Mouse (Mus musculus) embryonic facial prominence, embryonic 12.5 days (tissue): ENCODE data around the gene Traf6. TPM values are rescaled to one million over a fixed set of nuclear protein-coding genes. Genes with fewer than 3 reads are reported as not detected.

Source experiments
- ATAC-seq: fragments of 200-750 bp; cut with Nextera tagmentation; 2 replicates; pipeline ENCODE4 v1.8.0; 2017; ENCODE audit not compliant: insufficient number of reproducible peaks, insufficient read depth, low FRiP score, low TSS enrichment
- H3K27ac ChIP-seq: fragments of 300-500 bp; sonication (generic); 2 replicates; pipeline ENCODE4 v1.5.1; 2016; ENCODE audit warnings: mild to moderate bottlenecking
- H3K27me3 ChIP-seq: fragments of 300-500 bp; sonication (generic); 2 replicates; pipeline ENCODE4 v1.6.1; 2016; ENCODE audit warnings: mild to moderate bottlenecking, moderate library complexity
- H3K36me3 ChIP-seq: fragments of 300-500 bp; sonication (generic); 2 replicates; pipeline ENCODE4 v1.6.1; 2016; ENCODE audit warnings: mild to moderate bottlenecking
- H3K4me1 ChIP-seq: fragments of 300-500 bp; sonication (generic); 2 replicates; pipeline ENCODE4 v1.6.1; 2016
- H3K4me2 ChIP-seq: fragments of 300-500 bp; sonication (generic); replicated peaks from 2 replicates; pipeline ENCODE4 v1.6.1; 2016; ENCODE audit warnings: mild to moderate bottlenecking, moderate library complexity
- H3K4me3 ChIP-seq: fragments of 300-500 bp; sonication (generic); 2 replicates; pipeline ENCODE4 v1.5.1; 2016; ENCODE audit warnings: mild to moderate bottlenecking
- H3K9ac ChIP-seq: fragments of 300-500 bp; sonication (generic); 2 replicates; pipeline ENCODE4 v1.6.1; 2016; ENCODE audit warnings: mild to moderate bottlenecking, moderate library complexity
- H3K9me3 ChIP-seq: fragments of 300-500 bp; sonication (generic); 2 replicates; pipeline ENCODE4 v1.6.1; 2016; ENCODE audit warnings: mild to moderate bottlenecking, moderate library complexity
- WGBS: fragments of 180-500 bp; shearing (Covaris S2); methylation state at CpG from one replicate; pipeline ENCODE4 v1.1.7; 2016; 5-methylcytosine and 5-hydroxymethylcytosine counted together
- polyA plus RNA-seq: library from polyadenylated mRNA; unstranded; fragments of >200 nt; fragmentation: Nextera tagmentation; extraction: Ambion mirVana; gene quantifications from 2 replicates; pipeline ENCODE4 v1.2.1, GENCODE M21; 2016

The Traf6 gene
- polyA plus RNA-seq, 1 experiment from 2014 or later = 11.4 TPM

DNA sequence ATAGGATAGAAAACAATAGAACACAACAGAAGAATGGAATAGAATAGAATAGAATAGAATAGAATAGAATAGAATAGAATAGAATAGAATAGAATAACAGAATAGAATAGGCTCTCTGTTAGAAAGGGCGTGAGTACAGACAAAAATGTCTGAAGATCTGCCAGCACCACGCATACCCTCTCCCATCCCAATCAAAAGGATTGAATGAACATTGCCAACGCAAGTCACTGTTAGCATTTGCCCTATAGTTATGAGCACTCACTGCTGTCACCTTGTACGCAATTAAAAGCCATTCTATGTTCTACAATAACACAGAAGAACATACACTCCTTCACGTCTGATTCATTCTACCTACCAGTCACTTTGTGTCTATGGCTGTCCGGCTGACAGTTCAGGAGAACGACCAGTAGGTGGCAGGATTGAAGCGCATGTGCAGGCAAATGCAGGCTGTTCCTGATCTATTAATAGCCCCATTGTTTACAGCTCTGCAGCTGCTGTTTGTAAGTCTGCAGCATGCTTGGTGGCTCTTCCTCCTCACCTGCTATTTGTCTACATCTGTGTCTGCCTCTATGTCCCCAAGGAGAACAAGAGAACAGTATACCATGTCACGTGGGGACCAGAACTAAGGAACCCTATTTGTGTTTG, 13.0 kb upstream of the Traf6 start:
- Histone ChIP-seq H3K27ac (no peak overlapping the region), H3K4me3 (no peak overlapping the region), H3K9me3 (no peaks in the 10 kb centered on the region), H3K4me2 (no peak overlapping the region), H3K27me3 (no peaks in the 10 kb centered on the region), H3K9ac (no peak overlapping the region), H3K4me1 (0 out of 2 replicates have a peak, but pooled peaks cover 5% of the 10 kb centered on the region), H3K36me3 (no peaks in the 10 kb centered on the region)
- 0 out of 2 replicates have a peak, but pooled peaks have one; percentile 69 for ATAC-seq
- WGBS = 20% methylated on average over 9 of the region's 9 CpGs

DNA sequence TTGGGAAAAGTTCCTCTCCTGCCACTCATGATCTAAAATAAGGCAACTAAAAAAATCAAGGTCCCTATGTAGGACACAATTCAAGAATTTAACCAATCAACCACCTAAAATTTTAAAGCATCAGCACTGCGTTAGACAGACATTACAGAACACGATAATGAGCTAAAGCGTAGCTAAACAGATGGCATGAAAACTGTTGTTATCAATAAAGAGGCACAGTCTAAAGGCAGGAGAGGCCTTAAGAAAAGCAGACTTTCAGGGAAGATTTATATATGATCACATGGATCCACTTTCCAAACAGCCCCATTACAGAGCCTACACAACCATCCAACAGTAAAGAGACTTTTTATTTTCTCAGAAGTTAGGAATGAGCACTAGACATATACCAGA, 12.5 kb upstream of the Traf6 start:
- no peak for ATAC-seq
- no peaks in the 10 kb centered on the region for H3K36me3 ChIP-seq
- 87% methylated on average over 3 of the region's 3 CpGs for WGBS
- no peaks in the 10 kb centered on the region for H3K27me3 ChIP-seq
- H3K9ac ChIP-seq = no peak overlapping the region
- no peak overlapping the region for H3K4me3 ChIP-seq
- H3K4me2 ChIP-seq = no peak overlapping the region
- no peak overlapping the region for H3K27ac ChIP-seq
- H3K4me1 ChIP-seq = 0 out of 2 replicates have a peak, but pooled peaks cover 5% of the 10 kb centered on the region
- no peaks in the 10 kb centered on the region for H3K9me3 ChIP-seq

DNA sequence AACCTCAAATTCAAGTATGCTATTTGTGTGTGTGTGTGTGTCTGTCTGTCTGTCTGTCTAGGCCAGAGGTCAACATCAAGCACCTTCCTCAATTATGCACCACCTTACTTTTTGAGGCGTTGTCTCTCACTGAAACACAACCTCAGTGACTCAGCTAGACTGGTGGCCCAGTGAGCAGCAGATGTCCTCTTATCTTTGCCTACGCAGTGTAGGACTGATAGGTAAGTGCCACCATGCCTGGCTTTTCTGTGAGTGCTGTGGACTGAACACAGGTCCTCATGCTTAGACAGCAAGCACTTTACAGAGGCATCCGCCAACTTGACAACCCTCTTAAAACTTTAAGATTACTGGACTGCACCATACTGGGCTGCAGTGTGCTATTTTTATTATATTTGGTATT, 9.5 kb upstream of the Traf6 start:
- no peak overlapping the region for H3K4me3 ChIP-seq
- H3K9ac ChIP-seq = no peak overlapping the region
- no peaks in the 10 kb centered on the region for H3K27me3 ChIP-seq
- H3K36me3 ChIP-seq = no peaks in the 10 kb centered on the region
- H3K4me2 ChIP-seq = no peak overlapping the region
- H3K4me1 ChIP-seq = 0 out of 2 replicates have a peak, but pooled peaks cover 5% of the 10 kb centered on the region
- H3K27ac ChIP-seq = no peak overlapping the region
- ATAC-seq = no peak
- 90% methylated on average over 3 of the region's 3 CpGs for WGBS
- H3K9me3 ChIP-seq = no peaks in the 10 kb centered on the region

DNA sequence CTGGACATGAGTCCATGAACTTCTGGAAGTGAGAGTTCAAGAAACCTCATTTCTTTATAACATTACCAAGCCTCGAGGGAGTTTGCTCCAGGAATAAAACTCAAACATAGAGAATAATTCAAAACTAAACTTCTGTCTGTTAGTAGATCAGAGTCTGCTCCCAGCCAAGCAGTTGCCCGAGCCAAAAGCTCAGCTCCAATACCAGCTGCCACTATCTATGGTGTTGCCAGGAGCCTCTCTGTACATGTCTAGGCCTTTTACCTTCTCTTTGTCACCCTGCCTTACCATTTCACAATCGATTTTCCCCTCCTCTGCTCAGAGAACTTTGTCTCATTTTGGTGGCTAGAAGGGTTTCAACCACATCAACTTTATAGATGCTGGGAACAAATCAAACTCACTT, 4.7 kb upstream of the Traf6 start:
- no peak for ATAC-seq
- Histone ChIP-seq H3K27ac (no peak overlapping the region), H3K4me2 (no peak overlapping the region), H3K9ac (no peak overlapping the region), H3K4me3 (no peak overlapping the region), H3K36me3 (no peaks in the 10 kb centered on the region), H3K4me1 (no peaks in the 10 kb centered on the region), H3K27me3 (no peaks in the 10 kb centered on the region), H3K9me3 (no peaks in the 10 kb centered on the region)
- WGBS = 81% methylated on average over 3 of the region's 3 CpGs

DNA sequence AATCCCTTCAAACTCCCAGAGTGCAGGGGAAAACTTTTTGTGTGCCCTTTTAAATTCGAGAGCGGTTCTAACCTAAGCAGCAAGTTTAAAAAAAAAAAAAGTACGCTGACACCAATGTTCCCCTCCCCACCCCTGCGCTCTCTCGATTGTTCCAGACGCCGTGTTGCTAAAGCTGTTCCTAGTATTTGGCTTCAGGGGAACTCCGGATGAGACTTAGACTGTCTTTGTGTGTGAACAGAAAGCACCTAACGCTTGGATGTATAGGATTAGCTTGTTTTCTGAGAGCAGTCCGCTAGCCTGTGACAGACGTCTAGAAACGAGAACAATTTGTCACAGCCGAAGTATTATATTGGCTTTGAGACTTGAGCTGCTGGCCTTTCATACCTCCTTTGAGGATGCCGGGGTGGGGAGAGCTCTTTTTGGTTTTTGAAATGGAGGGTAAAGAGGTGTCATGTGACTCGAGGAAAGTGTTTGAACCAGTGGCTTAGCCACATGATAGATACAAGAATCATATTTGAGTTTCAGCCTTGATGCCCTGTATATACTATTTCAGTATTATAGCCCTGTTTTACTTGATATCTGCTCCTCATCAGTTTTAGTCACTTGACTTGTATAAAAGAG, 1.0 kb downstream of the Traf6 start:
- H3K27ac ChIP-seq = no peak overlapping the region
- ATAC-seq = no peak; the same call in 1 of the 2 replicates

DNA sequence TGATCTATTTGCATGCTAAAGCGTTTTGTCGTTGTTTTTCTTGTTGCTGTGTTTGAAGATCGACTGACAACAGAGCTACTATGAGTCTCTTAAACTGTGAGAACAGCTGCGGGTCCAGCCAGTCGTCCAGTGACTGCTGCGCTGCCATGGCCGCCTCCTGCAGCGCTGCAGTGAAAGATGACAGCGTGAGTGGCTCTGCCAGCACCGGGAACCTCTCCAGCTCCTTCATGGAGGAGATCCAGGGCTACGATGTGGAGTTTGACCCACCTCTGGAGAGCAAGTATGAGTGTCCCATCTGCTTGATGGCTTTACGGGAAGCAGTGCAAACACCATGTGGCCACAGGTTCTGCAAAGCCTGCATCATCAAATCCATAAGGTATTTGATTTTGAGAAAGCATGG, 6.2 kb downstream of the Traf6 start:
- WGBS = 92% methylated on average over 12 of the region's 12 CpGs
- Histone ChIP-seq H3K9ac (no peak overlapping the region), H3K4me3 (no peak overlapping the region), H3K4me2 (no peak overlapping the region), H3K9me3 (no peaks in the 10 kb centered on the region), H3K36me3 (peaks cover 42% of the 10 kb centered on the region), H3K4me1 (peaks cover 2% of the 10 kb centered on the region; the same call in 1 of the 2 replicates), H3K27ac (no peak overlapping the region), H3K27me3 (no peaks in the 10 kb centered on the region)
- ATAC-seq = no peak

More for the DNA sequence above, 1.0 kb downstream of the Traf6 start:
- Histone ChIP-seq H3K27me3 (no peaks in the 10 kb centered on the region), H3K36me3 (peaks cover 4% of the 10 kb centered on the region; the same call in 1 of the 2 replicates), H3K4me1 (peaks cover 5% of the 10 kb centered on the region; the same call in 1 of the 2 replicates), H3K4me3 (peak overlapping the region; percentile 99), H3K9ac (peak overlapping the region; percentile 92), H3K9me3 (no peaks in the 10 kb centered on the region), H3K4me2 (peak overlapping the region; percentile 75)
- 2% methylated on average over 15 of the region's 15 CpGs for WGBS

DNA sequence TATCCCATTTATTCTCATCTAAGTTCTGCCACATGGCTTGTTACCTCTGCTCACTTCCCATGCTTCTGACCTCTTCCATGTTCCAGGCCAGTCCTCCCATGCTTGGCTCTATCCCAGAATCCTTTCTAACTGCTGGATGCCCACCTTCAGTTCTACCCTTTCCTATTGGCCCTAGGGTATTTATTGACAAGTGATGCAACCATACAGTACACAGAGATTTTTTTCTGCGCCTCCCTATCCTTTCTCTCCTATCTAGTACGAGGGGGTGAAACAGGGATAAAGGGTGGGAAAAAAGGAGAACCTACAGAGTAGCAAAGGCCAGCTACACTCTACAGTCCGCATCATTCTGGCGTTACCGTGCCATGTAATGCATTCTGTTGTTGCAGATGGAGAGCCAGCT, 9.8 kb downstream of the Traf6 start:
- Histone ChIP-seq H3K36me3 (peaks cover 61% of the 10 kb centered on the region), H3K27me3 (no peaks in the 10 kb centered on the region), H3K4me1 (no peaks in the 10 kb centered on the region), H3K4me2 (no peak overlapping the region), H3K27ac (no peak overlapping the region), H3K9me3 (no peaks in the 10 kb centered on the region), H3K9ac (no peak overlapping the region), H3K4me3 (no peak overlapping the region)
- 93% methylated on average over 5 of the region's 5 CpGs for WGBS
- no peak for ATAC-seq

DNA sequence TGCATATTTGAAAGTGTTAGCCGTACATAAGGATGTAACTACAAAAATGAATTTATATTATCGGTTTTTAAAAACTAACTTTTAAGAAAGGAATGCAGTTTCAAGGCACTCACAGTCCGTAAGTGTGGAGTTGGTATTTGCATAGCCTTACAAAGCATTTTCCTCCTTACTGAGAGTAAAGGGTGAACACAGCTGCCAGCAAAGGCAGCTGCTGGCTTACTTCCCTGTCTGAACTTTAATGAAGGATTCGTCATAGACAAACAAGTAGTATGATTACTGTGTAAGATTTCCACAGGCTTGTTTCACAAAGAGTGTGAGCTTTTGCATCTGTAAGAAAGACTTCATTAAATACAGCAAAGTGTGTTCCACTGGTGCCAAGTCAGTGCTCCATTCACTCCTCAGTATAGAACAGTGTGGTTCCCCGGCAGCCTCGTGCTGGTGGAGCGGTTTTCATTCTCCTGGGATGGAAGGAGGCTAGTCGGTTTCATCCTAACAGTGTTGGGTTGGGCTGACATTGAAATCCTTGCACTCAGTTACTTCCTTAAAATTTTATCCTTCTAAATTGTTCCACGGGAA, 12.1 kb downstream of the Traf6 start:
- peaks cover 56% of the 10 kb centered on the region for H3K36me3 ChIP-seq
- H3K9me3 ChIP-seq = no peaks in the 10 kb centered on the region
- no peak for ATAC-seq
- 94% methylated on average over 9 of the region's 9 CpGs for WGBS
- no peak overlapping the region for H3K4me3 ChIP-seq
- no peak overlapping the region for H3K27ac ChIP-seq
- H3K4me2 ChIP-seq = no peak overlapping the region
- H3K9ac ChIP-seq = no peak overlapping the region
- H3K4me1 ChIP-seq = no peaks in the 10 kb centered on the region
- H3K27me3 ChIP-seq = no peaks in the 10 kb centered on the region

DNA sequence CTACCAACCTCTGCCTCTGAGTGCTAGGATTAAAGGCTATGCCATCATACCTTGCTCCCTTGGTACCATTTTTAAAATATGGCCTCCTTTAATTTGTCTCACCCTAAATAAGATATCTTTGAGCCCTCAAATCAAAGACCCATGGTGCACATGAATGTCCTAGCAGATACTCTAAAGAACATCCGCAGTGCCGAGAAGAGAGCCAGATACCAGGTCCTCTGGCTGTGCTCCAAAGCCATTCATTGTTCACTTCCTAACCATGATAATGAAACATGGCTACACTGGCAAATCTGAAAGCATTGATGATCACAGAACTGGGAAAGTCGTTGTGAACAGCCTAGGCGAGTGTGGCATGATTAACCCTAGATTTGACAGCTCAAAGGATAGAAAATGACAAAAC, 14.8 kb downstream of the Traf6 start:
- WGBS = 78% methylated on average over 4 of the region's 4 CpGs
- ATAC-seq = no peak
- peaks cover 51% of the 10 kb centered on the region for H3K36me3 ChIP-seq
- H3K9ac ChIP-seq = no peak overlapping the region
- no peaks in the 10 kb centered on the region for H3K4me1 ChIP-seq
- no peak overlapping the region for H3K27ac ChIP-seq
- no peaks in the 10 kb centered on the region for H3K9me3 ChIP-seq
- no peak overlapping the region for H3K4me3 ChIP-seq
- H3K27me3 ChIP-seq = no peaks in the 10 kb centered on the region
- H3K4me2 ChIP-seq = no peak overlapping the region

DNA sequence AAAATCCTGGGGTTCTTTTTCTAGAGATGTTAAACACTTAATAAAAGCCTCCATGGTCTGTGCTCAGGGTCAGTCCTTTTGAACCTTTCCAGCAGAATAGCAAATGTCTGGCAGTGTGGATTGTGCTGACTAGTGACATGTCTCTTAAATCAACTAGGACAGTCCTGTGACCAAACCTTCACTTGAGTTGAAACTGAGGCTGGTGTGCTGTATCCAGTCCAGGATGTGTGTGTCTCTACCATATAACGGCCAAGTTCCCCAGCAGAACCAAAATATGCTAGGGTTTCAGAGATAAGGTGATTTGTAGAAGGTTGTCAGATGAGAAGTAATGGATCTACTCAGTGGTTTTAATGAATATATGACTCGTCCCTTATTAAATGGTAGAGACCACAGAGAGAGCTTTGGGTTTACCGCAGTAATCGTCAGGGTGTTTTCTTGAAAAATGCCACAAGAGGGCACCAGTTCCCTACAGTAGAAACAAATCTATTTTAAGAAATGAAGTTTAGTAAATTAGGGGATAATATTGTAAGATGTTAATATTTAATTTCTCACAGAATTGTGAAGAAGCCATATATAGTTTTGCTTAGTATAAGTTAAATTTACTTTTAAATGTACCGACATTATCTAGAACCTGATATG, 15.5 kb downstream of the Traf6 start:
- Histone ChIP-seq H3K27me3 (no peaks in the 10 kb centered on the region), H3K4me2 (no peak overlapping the region), H3K4me3 (no peak overlapping the region), H3K36me3 (peaks cover 51% of the 10 kb centered on the region), H3K4me1 (no peaks in the 10 kb centered on the region), H3K27ac (no peak overlapping the region), H3K9me3 (no peaks in the 10 kb centered on the region), H3K9ac (no peak overlapping the region)
- ATAC-seq = no peak
- 65% methylated on average over 5 of the region's 5 CpGs for WGBS

DNA sequence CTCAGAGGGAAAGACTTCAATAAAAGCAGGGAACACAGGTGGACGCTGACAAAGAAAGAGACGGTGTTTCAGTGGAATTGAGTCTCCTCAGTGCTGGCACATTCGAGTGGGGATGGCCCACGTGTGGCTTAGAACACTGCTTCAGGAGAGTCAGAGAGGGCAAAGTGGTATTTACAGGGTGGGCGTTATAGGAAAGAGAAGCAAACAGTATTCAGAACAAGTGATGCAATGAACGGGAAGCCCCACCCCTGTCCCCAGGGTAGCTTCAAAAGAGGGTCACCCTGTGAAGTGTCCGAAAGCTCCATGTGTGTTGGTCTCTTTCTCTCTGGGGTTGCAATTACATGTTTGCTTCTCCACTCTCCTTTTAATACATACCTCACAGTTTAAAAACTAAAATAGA, 17.4 kb downstream of the Traf6 start:
- no peak overlapping the region for H3K9ac ChIP-seq
- H3K4me2 ChIP-seq = no peak overlapping the region
- no peak for ATAC-seq
- no peaks in the 10 kb centered on the region for H3K4me1 ChIP-seq
- no peaks in the 10 kb centered on the region for H3K27me3 ChIP-seq
- H3K4me3 ChIP-seq = no peak overlapping the region
- no peak overlapping the region for H3K27ac ChIP-seq
- 88% methylated on average over 7 of the region's 7 CpGs for WGBS
- no peaks in the 10 kb centered on the region for H3K9me3 ChIP-seq
- peaks cover 43% of the 10 kb centered on the region for H3K36me3 ChIP-seq

DNA sequence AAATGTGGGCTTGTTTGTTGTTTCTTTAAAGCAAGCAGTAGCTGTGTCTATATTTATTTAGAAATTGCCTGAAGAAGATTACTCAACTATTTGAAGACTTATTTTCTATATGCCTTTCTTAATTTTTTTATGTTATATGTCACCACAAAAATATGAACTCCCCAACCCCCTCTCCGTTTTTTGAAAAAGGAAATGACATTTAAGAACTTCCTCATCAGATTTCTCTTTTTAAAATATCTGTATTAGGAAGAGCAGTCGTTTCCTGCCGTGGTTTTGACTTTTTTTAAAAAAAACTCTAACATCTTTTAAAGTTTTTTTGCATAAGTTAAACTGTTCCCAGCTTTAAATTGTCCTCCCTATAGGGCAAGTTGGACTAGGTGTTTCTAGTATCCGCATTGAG, 21.1 kb downstream of the Traf6 start:
- no peaks in the 10 kb centered on the region for H3K27me3 ChIP-seq
- no peak overlapping the region for H3K27ac ChIP-seq
- H3K4me2 ChIP-seq = no peak overlapping the region
- no peaks in the 10 kb centered on the region for H3K4me1 ChIP-seq
- WGBS = 80% methylated on average over 4 of the region's 4 CpGs
- no peak overlapping the region for H3K9ac ChIP-seq
- peaks cover 27% of the 10 kb centered on the region for H3K36me3 ChIP-seq
- H3K9me3 ChIP-seq = no peaks in the 10 kb centered on the region
- ATAC-seq = no peak
- H3K4me3 ChIP-seq = no peak overlapping the region
